Mouse (Mus musculus) lung, embryonic 14.5 days (tissue): Measurements from ENCODE around the gene Mybbp1a. TPM values are rescaled to one million over a fixed set of nuclear protein-coding genes. Genes with fewer than 3 reads are reported as not detected.

Experiments
- ATAC-seq: fragments of 200-750 bp; cut with Nextera tagmentation; 2 replicates; pipeline ENCODE4 v1.8.0; 2017; ENCODE audit warnings: mild to moderate bottlenecking, moderate TSS enrichment, moderate library complexity; ENCODE audit not compliant: insufficient read depth
- DNase-seq: peaks from one replicate; pipeline ENCODE4 v3.0.0-alpha.2; 2015
- H3K27ac ChIP-seq: fragments of 300-500 bp; sonication (generic); 2 replicates; pipeline ENCODE4 v1.5.1; 2014; ENCODE audit warnings: low read depth, mild to moderate bottlenecking, moderate library complexity
- H3K27me3 ChIP-seq: fragments of 300-500 bp; sonication (generic); 2 replicates; pipeline ENCODE4 v1.6.1; 2014; ENCODE audit warnings: low read length, control low read depth; ENCODE audit not compliant: insufficient read depth
- H3K36me3 ChIP-seq: fragments of 300-500 bp; sonication (generic); 2 replicates; pipeline ENCODE4 v1.6.1; 2014; ENCODE audit warnings: control low read depth; ENCODE audit not compliant: insufficient read depth
- H3K4me1 ChIP-seq: fragments of 300-500 bp; sonication (generic); 2 replicates; pipeline ENCODE4 v1.6.1; 2014; ENCODE audit warnings: antibody characterized with exemption, control low read depth; ENCODE audit not compliant: insufficient read depth
- H3K4me2 ChIP-seq: fragments of 300-500 bp; sonication (generic); 2 replicates; pipeline ENCODE4 v1.6.1; 2014; ENCODE audit warnings: mild to moderate bottlenecking
- H3K4me3 ChIP-seq: fragments of 300-500 bp; sonication (generic); 2 replicates; pipeline ENCODE4 v1.5.1; 2014; ENCODE audit warnings: low read depth, low read length
- H3K9ac ChIP-seq: fragments of 300-500 bp; sonication (generic); 2 replicates; pipeline ENCODE4 v1.6.1; 2014
- H3K9me3 ChIP-seq: fragments of 300-500 bp; sonication (generic); 2 replicates; pipeline ENCODE4 v1.6.1; 2016; ENCODE audit warnings: low read depth, low read length, control low read depth
- CTCF ChIP-seq: IDR thresholded peaks from 2 replicates; pipeline ENCODE4 v1.5.1; 2016; ENCODE audit warnings: antibody characterized with exemption, low read depth
- WGBS: fragments of 180-500 bp; shearing (Covaris S2); extraction: QIAGEN DNeasy Blood & Tissue Kit; methylation state at CpG from one replicate; pipeline ENCODE4 v1.1.7; 2014; 5-methylcytosine and 5-hydroxymethylcytosine counted together
- polyA plus RNA-seq: library from polyadenylated mRNA; unstranded; fragments of >200 nt; fragmentation: Nextera tagmentation; extraction: Ambion mirVana; gene quantifications from 2 replicates; pipeline ENCODE4 v1.2.1, GENCODE M21; 2014

Mybbp1a gene
- polyA plus RNA-seq, 1 experiment from 2014 or later: 161 TPM

DNA sequence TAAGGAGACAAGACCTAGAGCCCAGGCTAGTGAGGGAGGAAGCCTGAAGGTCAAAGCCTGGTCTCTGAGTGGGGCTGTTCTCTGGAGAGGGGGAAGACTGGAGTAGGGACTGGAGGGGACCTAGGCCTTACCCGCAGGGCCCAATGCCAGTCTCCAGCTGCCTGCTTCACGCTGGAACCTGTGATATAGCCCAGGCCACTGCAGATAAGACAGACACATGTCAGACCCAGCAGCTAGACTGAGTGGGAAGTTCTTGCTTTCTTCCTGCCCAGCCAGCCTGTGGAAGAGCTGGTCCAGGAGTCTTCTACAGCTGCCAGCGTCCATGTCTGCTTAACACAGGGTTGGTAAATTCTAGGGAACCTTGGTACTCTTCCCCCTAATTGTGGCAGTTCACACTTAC lies 17.3 kb downstream of the Mybbp1a start:
- Histone ChIP-seq H3K36me3 (no peaks in the 10 kb centered on the region), H3K9me3 (no peaks in the 10 kb centered on the region), H3K4me1 (no peaks in the 10 kb centered on the region), H3K9ac (no peak overlapping the region), H3K27me3 (no peaks in the 10 kb centered on the region), H3K27ac (peak overlapping the region; percentile 81), H3K4me2 (peak overlapping the region; percentile 15; the same call in 1 of the 2 replicates), H3K4me3 (no peak overlapping the region)
- no peak for DNase-seq
- 66% methylated on average over 3 of the region's 3 CpGs for WGBS
- ATAC-seq: no peak
- no peak for TF ChIP-seq CTCF

GRCm38 (mm10) chr11:72461500-72461981 lies 20.4 kb downstream of the Mybbp1a start:
- Histone ChIP-seq H3K4me3 (no peak overlapping the region), H3K9me3 (no peaks in the 10 kb centered on the region), H3K27me3 (no peaks in the 10 kb centered on the region), H3K4me1 (peaks cover 11% of the 10 kb centered on the region), H3K36me3 (no peaks in the 10 kb centered on the region), H3K9ac (no peak overlapping the region), H3K4me2 (no peak overlapping the region), H3K27ac (no peak overlapping the region)
- 23% methylated on average over 5 of the region's 5 CpGs for WGBS
- DNase-seq (no peak), ATAC-seq (no peak)
- no peak for TF ChIP-seq CTCF

GRCm38 (mm10) chr11:72464821-72465220 lies 23.7 kb downstream of the Mybbp1a start:
- ATAC-seq (no peak), DNase-seq (no peak)
- Histone ChIP-seq H3K4me1 (peaks cover 36% of the 10 kb centered on the region), H3K9ac (no peak overlapping the region), H3K27me3 (no peaks in the 10 kb centered on the region), H3K36me3 (no peaks in the 10 kb centered on the region), H3K9me3 (no peaks in the 10 kb centered on the region), H3K4me2 (no peak overlapping the region), H3K27ac (no peak overlapping the region), H3K4me3 (no peak overlapping the region)
- no peak for TF ChIP-seq CTCF
- WGBS: 66% methylated on average over 3 of the region's 3 CpGs

DNA sequence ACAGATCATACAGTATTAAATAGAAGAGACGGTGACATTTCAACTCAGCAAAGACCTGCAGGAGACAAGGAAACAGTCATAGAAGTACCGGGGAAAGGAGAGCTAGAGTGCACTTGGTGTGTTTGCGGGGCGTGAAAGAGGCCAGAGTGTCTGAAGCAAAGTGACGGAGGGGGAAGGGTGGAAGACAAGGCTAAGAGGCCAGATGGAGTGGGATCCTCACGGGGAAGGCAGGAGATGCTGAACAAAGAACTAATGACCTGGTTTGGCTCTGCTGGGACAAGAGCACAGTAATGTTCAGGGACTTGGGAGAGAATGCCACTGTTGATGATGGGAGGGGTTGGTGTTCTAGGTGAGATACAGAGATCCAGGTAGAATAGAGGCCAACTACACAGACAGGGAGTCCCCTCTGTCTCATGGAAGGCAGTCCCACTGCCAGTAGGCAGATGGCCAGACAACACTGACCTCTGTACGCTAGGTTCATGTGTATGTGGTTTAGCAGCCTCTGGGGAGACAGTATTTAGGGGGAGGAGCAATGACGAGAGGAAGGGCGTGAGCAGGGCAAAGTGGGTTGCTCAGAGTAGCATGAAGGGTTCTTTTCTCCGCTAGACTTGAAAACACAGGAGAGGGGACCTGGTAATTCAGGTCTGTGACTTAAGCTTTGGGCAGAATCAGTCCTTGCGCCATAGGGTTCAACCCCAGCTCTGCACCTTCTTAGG lies 25.0 kb downstream of the Mybbp1a start:
- H3K4me1 ChIP-seq: peaks cover 39% of the 10 kb centered on the region
- no peak overlapping the region for H3K9ac ChIP-seq
- WGBS: 37% methylated on average over 11 of the region's 11 CpGs
- no peaks in the 10 kb centered on the region for H3K9me3 ChIP-seq
- DNase-seq: peak; percentile 30
- H3K36me3 ChIP-seq: no peaks in the 10 kb centered on the region
- no peak for TF ChIP-seq CTCF
- H3K27ac ChIP-seq: peak overlapping the region; percentile 88
- no peaks in the 10 kb centered on the region for H3K27me3 ChIP-seq
- H3K4me3 ChIP-seq: no peak overlapping the region
- ATAC-seq: no peak
- peak overlapping the region; percentile 23; the same call in 1 of the 2 replicates for H3K4me2 ChIP-seq

DNA sequence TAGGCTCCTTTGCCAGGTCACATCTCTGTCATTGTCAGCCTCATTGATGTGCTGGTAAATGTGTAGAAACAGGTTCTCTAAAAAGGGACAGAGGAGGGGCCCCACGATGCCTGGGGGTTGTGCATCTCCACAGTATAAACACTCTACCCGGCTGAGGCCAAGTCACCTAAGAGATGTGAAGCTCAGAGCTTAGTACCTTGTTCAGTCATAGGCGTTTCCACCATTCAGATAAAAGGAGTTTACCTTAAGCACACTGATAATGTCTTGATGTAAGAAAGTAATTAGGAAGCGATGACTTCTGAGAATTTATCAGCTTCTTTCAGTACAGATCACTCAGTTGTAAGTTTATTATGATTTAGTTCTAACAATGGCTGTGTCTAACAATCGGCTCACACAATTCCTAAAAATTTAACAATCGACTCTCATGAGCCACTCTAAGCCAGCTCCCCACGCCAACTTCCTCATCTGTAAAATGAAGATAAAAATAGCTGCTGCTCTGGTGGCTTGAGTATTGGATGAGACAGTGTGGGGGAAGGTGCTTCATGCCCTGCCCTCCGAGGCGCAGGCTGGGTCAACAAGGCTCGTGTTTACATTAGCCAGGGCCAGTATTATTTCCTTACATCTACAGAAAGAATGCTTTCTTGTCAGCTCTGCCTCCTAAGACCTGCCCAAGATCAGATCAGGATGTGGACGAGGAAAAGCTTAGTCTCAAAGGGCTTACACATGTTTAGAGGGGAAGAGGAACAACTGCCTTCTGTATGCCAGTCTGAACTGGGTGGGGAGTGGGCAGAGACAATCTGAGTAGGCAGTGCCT lies 25.7 kb downstream of the Mybbp1a start:
- no peaks in the 10 kb centered on the region for H3K27me3 ChIP-seq
- 6% methylated on average over 11 of the region's 11 CpGs for WGBS

GRCm38 (mm10) chr11:72468525-72468924 lies 27.4 kb downstream of the Mybbp1a start:
- Histone ChIP-seq H3K4me1 (peaks cover 55% of the 10 kb centered on the region), H3K9ac (no peak overlapping the region), H3K36me3 (no peaks in the 10 kb centered on the region), H3K4me2 (no peak overlapping the region), H3K4me3 (no peak overlapping the region), H3K27me3 (no peaks in the 10 kb centered on the region), H3K27ac (peak overlapping the region; percentile 88), H3K9me3 (no peaks in the 10 kb centered on the region)
- ATAC-seq (no peak), DNase-seq (no peak)
- no peak for TF ChIP-seq CTCF
- WGBS: 65% methylated on average over 5 of the region's 5 CpGs

More for the DNA sequence above, 25.7 kb downstream of the Mybbp1a start:
- H3K4me1 ChIP-seq: peaks cover 43% of the 10 kb centered on the region
- TF ChIP-seq CTCF: no peak
- H3K27ac ChIP-seq: peak overlapping the region; percentile 88
- ATAC-seq (peak; percentile 54), DNase-seq (peak; percentile 71)
- H3K4me2 ChIP-seq: peak overlapping the region; percentile 23; the same call in 1 of the 2 replicates
- no peaks in the 10 kb centered on the region for H3K36me3 ChIP-seq
- H3K9ac ChIP-seq: no peak overlapping the region
- H3K9me3 ChIP-seq: no peaks in the 10 kb centered on the region
- no peak overlapping the region for H3K4me3 ChIP-seq

- no peak overlapping the region for H3K9ac ChIP-seq
- no peaks in the 10 kb centered on the region for H3K27me3 ChIP-seq
- TF ChIP-seq CTCF: no peak
- peak overlapping the region; percentile 88 for H3K27ac ChIP-seq
- peak; percentile 73; the same call in 1 of the 2 replicates for ATAC-seq
- no peak overlapping the region for H3K4me3 ChIP-seq
- H3K4me2 ChIP-seq: no peak overlapping the region
- WGBS: 11% methylated on average over 5 of the region's 5 CpGs
- no peaks in the 10 kb centered on the region for H3K36me3 ChIP-seq
- peak; percentile 88 for DNase-seq
- H3K4me1 ChIP-seq: peaks cover 55% of the 10 kb centered on the region
- no peaks in the 10 kb centered on the region for H3K9me3 ChIP-seq
Observed at GRCm38 (mm10) chr11:72469217-72469616, 28.1 kb downstream of the Mybbp1a start.
